Mouse (Mus musculus) heart, embryonic 11.5 days (tissue): ENCODE measurements around the gene Ppil1. TPM values are rescaled to one million over a fixed set of nuclear protein-coding genes. Genes with fewer than 3 reads are reported as not detected.

Experiments used
- ATAC-seq: fragments of 200-750 bp; cut with Nextera tagmentation; replicated peaks from 2 replicates; pipeline ENCODE4 v1.8.0; 2017; ENCODE audit warnings: moderate library complexity; ENCODE audit not compliant: insufficient number of reproducible peaks, low FRiP score, low TSS enrichment
- H3K27ac ChIP-seq: fragments of 300-500 bp; sonication (generic); 2 replicates; pipeline ENCODE4 v1.5.1; 2014; ENCODE audit warnings: mild to moderate bottlenecking, low read depth, low read length
- H3K27me3 ChIP-seq: fragments of 300-500 bp; sonication (generic); 2 replicates; pipeline ENCODE4 v1.6.1; 2014; ENCODE audit warnings: mild to moderate bottlenecking, low read length, mixed read lengths; ENCODE audit not compliant: control insufficient read depth, insufficient read depth
- H3K36me3 ChIP-seq: fragments of 300-500 bp; sonication (generic); 2 replicates; pipeline ENCODE4 v1.6.1; 2014; ENCODE audit warnings: mild to moderate bottlenecking, low read length, moderate library complexity, mixed read lengths; ENCODE audit not compliant: control insufficient read depth, insufficient read depth
- H3K4me1 ChIP-seq: fragments of 300-500 bp; sonication (generic); 2 replicates; pipeline ENCODE4 v1.6.1; 2014; ENCODE audit warnings: low read length; ENCODE audit not compliant: control insufficient read depth, insufficient read depth
- H3K4me2 ChIP-seq: fragments of 300-500 bp; sonication (generic); 2 replicates; pipeline ENCODE4 v1.6.1; 2014; ENCODE audit warnings: mild to moderate bottlenecking, moderate library complexity
- H3K4me3 ChIP-seq: fragments of 300-500 bp; sonication (generic); 2 replicates; pipeline ENCODE4 v1.5.1; 2014; ENCODE audit warnings: low read depth, low read length
- H3K9ac ChIP-seq: fragments of 300-500 bp; sonication (generic); 2 replicates; pipeline ENCODE4 v1.6.1; 2014; ENCODE audit warnings: mild to moderate bottlenecking, low read depth, low read length, moderate library complexity
- H3K9me3 ChIP-seq: fragments of 300-500 bp; sonication (generic); replicated peaks from 2 replicates; pipeline ENCODE4 v1.6.1; 2016; ENCODE audit warnings: low read length; ENCODE audit not compliant: control insufficient read depth
- WGBS: fragments of 180-500 bp; shearing (Covaris S2); extraction: QIAGEN DNeasy Blood & Tissue Kit; methylation state at CpG from one replicate; pipeline ENCODE4 v1.1.7; 2014; ENCODE audit not compliant: insufficient replicate concordance; 5-methylcytosine and 5-hydroxymethylcytosine counted together
- polyA plus RNA-seq: library from polyadenylated mRNA; unstranded; fragments of >200 nt; fragmentation: Nextera tagmentation; extraction: Ambion mirVana; gene quantifications from 2 replicates; pipeline ENCODE4 v1.2.1, GENCODE M21; 2014

Ppil1 gene
- polyA plus RNA-seq, 1 experiment from 2014 or later, result 117 TPM

- no peak for ATAC-seq
- H3K36me3 ChIP-seq, result no peaks in the 10 kb centered on the region
- H3K4me2 ChIP-seq, result no peak overlapping the region
- peaks cover 5% of the 10 kb centered on the region; the same call in 1 of the 2 replicates for H3K27me3 ChIP-seq
- H3K9me3 ChIP-seq, result no peaks in the 10 kb centered on the region
- WGBS, result 35% methylated on average over 10 of the region's 12 CpGs
- H3K4me1 ChIP-seq, result peaks cover 37% of the 10 kb centered on the region
- no peak overlapping the region for H3K9ac ChIP-seq
- no peak overlapping the region for H3K27ac ChIP-seq
- no peak overlapping the region for H3K4me3 ChIP-seq
Measured at GRCm38 (mm10) chr17:29244912-29245311, 19.1 kb downstream of the Ppil1 start.

GRCm38 (mm10) chr17:29238421-29238945 is 25.5 kb downstream of the Ppil1 start:
- H3K4me2 ChIP-seq, result peak overlapping the region; percentile 98
- H3K27ac ChIP-seq, result no peak overlapping the region; the same call in 1 of the 2 replicates
- H3K9ac ChIP-seq, result peak overlapping the region; percentile 67
- H3K27me3 ChIP-seq, result peaks cover 36% of the 10 kb centered on the region
- H3K4me1 ChIP-seq, result peaks cover 18% of the 10 kb centered on the region
- WGBS, result 3% methylated on average over 23 of the region's 23 CpGs
- H3K36me3 ChIP-seq, result no peaks in the 10 kb centered on the region
- no peak for ATAC-seq
- no peaks in the 10 kb centered on the region for H3K9me3 ChIP-seq
- peak overlapping the region; percentile 67 for H3K4me3 ChIP-seq

- H3K9ac ChIP-seq, result peak within 1 kb of the TSS; percentile 67
Measured at GRCm38 (mm10) chr17:29237772-29238420, 26.1 kb downstream of the Ppil1 start, which contains the start of gene Cpne5. Cpne5 (minus strand) TSS chr17:29238167.

GRCm38 (mm10) chr17:29237267-29237771 is 26.7 kb downstream of the Ppil1 start:
- peak overlapping the region; percentile 67 for H3K9ac ChIP-seq
- H3K9me3 ChIP-seq, result no peaks in the 10 kb centered on the region; the same call in 1 of the 2 replicates
- 2% methylated on average over 30 of the region's 32 CpGs for WGBS
- peak overlapping the region; percentile 67 for H3K4me3 ChIP-seq
- peak overlapping the region; percentile 5; the same call in 1 of the 2 replicates for H3K27ac ChIP-seq
- H3K36me3 ChIP-seq, result no peaks in the 10 kb centered on the region
- H3K4me1 ChIP-seq, result peaks cover 16% of the 10 kb centered on the region
- peaks cover 34% of the 10 kb centered on the region for H3K27me3 ChIP-seq
- H3K4me2 ChIP-seq, result peak overlapping the region; percentile 98
- no peak for ATAC-seq

More at GRCm38 (mm10) chr17:29237772-29238420, 26.1 kb downstream of the Ppil1 start, which contains the start of gene Cpne5:
- Histone ChIP-seq H3K4me2 (peak within 1 kb of the TSS; percentile 98), H3K27ac (peak within 1 kb of the TSS; percentile 5), H3K4me1 (peaks cover 16% of the 10 kb centered on the region), H3K4me3 (peak within 1 kb of the TSS; percentile 67), H3K36me3 (no peaks in the 10 kb centered on the region), H3K27me3 (peaks cover 36% of the 10 kb centered on the region), H3K9me3 (no peaks in the 10 kb centered on the region; the same call in 1 of the 2 replicates)
- peak; percentile 29; the same call in 1 of the 2 replicates for ATAC-seq
- WGBS, result under 1% methylated on average over 58 of the region's 73 CpGs

GRCm38 (mm10) chr17:29236111-29236510 is 27.9 kb downstream of the Ppil1 start:
- H3K4me3 ChIP-seq, result no peak overlapping the region
- no peaks in the 10 kb centered on the region; the same call in 1 of the 2 replicates for H3K9me3 ChIP-seq
- no peak for ATAC-seq
- peaks cover 10% of the 10 kb centered on the region for H3K4me1 ChIP-seq
- peaks cover 34% of the 10 kb centered on the region for H3K27me3 ChIP-seq
- H3K36me3 ChIP-seq, result no peaks in the 10 kb centered on the region
- H3K27ac ChIP-seq, result no peak overlapping the region
- WGBS, result 32% methylated on average over 7 of the region's 7 CpGs
- peak overlapping the region; percentile 98 for H3K4me2 ChIP-seq
- H3K9ac ChIP-seq, result no peak overlapping the region

- no peak for ATAC-seq
- Histone ChIP-seq H3K27ac (no peak overlapping the region), H3K36me3 (no peaks in the 10 kb centered on the region), H3K4me3 (no peak overlapping the region), H3K9ac (no peak overlapping the region), H3K4me2 (no peak overlapping the region), H3K27me3 (0 out of 2 replicates have a peak, but pooled peaks cover 11% of the 10 kb centered on the region), H3K9me3 (no peaks in the 10 kb centered on the region; the same call in 1 of the 2 replicates), H3K4me1 (no peaks in the 10 kb centered on the region)
- WGBS, result 77% methylated on average over 10 of the region's 10 CpGs
Measured at GRCm38 (mm10) chr17:29231109-29231508, 32.9 kb downstream of the Ppil1 start.

- H3K36me3 ChIP-seq, result no peaks in the 10 kb centered on the region
- WGBS, result 64% methylated on average over 14 of the region's 14 CpGs
- no peak overlapping the region for H3K9ac ChIP-seq
- H3K27ac ChIP-seq, result no peak overlapping the region
- H3K4me3 ChIP-seq, result no peak overlapping the region
- no peak overlapping the region for H3K4me2 ChIP-seq
- ATAC-seq, result no peak
- no peaks in the 10 kb centered on the region; the same call in 1 of the 2 replicates for H3K27me3 ChIP-seq
- H3K9me3 ChIP-seq, result no peaks in the 10 kb centered on the region
- no peaks in the 10 kb centered on the region for H3K4me1 ChIP-seq
Measured at GRCm38 (mm10) chr17:29220631-29221030, 43.4 kb downstream of the Ppil1 start.

- no peaks in the 10 kb centered on the region for H3K36me3 ChIP-seq
- no peak for ATAC-seq
- no peak overlapping the region for H3K4me3 ChIP-seq
- 0 out of 2 replicates have a peak, but pooled peaks cover 4% of the 10 kb centered on the region for H3K4me1 ChIP-seq
- 0 out of 2 replicates have a peak, but pooled peaks cover 4% of the 10 kb centered on the region for H3K27me3 ChIP-seq
- 63% methylated on average over 5 of the region's 5 CpGs for WGBS
- no peaks in the 10 kb centered on the region for H3K9me3 ChIP-seq
- H3K27ac ChIP-seq, result no peak overlapping the region
- H3K9ac ChIP-seq, result no peak overlapping the region
- no peak overlapping the region for H3K4me2 ChIP-seq
Measured at GRCm38 (mm10) chr17:29218017-29218416, 46.0 kb downstream of the Ppil1 start.
